Mouse (Mus musculus): ENCODE measurements around the gene Thrb.

GRCm38 (mm10) chr14:17731020-17731419 lies 71.0 kb downstream of the Thrb start:
- TF ChIP-seq CTCF (conservative IDR thresholded peaks at IDR 0.05; ENCODE audit: insufficient read depth, insufficient read length, low read depth, low read length), result no peak
- TF ChIP-seq POLR2A (IDR thresholded peaks at IDR 0.05; ENCODE audit: low read depth, low read length), result no peak
